Mouse (Mus musculus) midbrain, postnatal 0 days (tissue): ENCODE data around the gene Gja1. TPM values are rescaled to one million over a fixed set of nuclear protein-coding genes. Genes with fewer than 3 reads are reported as not detected.
A peak's percentile ranks its signal among the peaks of the same experiment; 100 is the strongest.

ENCODE experiments used
- ATAC-seq: fragments of 200-750 bp; cut with Nextera tagmentation; 2 replicates; pipeline ENCODE4 v1.8.0; 2017; ENCODE audit warnings: moderate number of reproducible peaks, mild to moderate bottlenecking, moderate TSS enrichment, moderate library complexity; ENCODE audit not compliant: low FRiP score
- DNase-seq: peaks from one replicate; pipeline ENCODE4 v3.0.0-alpha.2; 2015; ENCODE audit warnings: low spot score
- H3K27ac ChIP-seq: fragments of 300-500 bp; sonication (generic); 2 replicates; pipeline ENCODE4 v1.5.1; 2014; ENCODE audit warnings: low read depth, mild to moderate bottlenecking, low read length, mixed read lengths
- H3K27me3 ChIP-seq: fragments of 300-500 bp; sonication (generic); 2 replicates; pipeline ENCODE4 v1.6.1; 2014; ENCODE audit warnings: low read length, control low read depth, mixed read lengths; ENCODE audit not compliant: insufficient read depth
- H3K36me3 ChIP-seq: fragments of 300-500 bp; sonication (generic); 2 replicates; pipeline ENCODE4 v1.6.1; 2014; ENCODE audit warnings: low read length, control low read depth, mixed read lengths; ENCODE audit not compliant: insufficient read depth
- H3K4me1 ChIP-seq: fragments of 300-500 bp; sonication (generic); 2 replicates; pipeline ENCODE4 v1.6.1; 2014; ENCODE audit warnings: mild to moderate bottlenecking, control low read depth, antibody characterized with exemption, low read length, mixed read lengths; ENCODE audit not compliant: insufficient read depth
- H3K4me2 ChIP-seq: fragments of 300-500 bp; sonication (generic); 2 replicates; pipeline ENCODE4 v1.6.1; 2014; ENCODE audit warnings: low read depth, mild to moderate bottlenecking, low read length, mixed read lengths; ENCODE audit not compliant: poor library complexity, severe bottlenecking
- H3K4me3 ChIP-seq: fragments of 300-500 bp; sonication (generic); 2 replicates; pipeline ENCODE4 v1.5.1; 2014; ENCODE audit warnings: low read depth, mild to moderate bottlenecking, low read length, moderate library complexity
- H3K9ac ChIP-seq: fragments of 300-500 bp; sonication (generic); replicated peaks from 2 replicates; pipeline ENCODE4 v1.6.1; 2014; ENCODE audit warnings: mild to moderate bottlenecking, low read length, moderate library complexity, mixed read lengths; ENCODE audit not compliant: poor library complexity, severe bottlenecking
- H3K9me3 ChIP-seq: fragments of 300-500 bp; sonication (generic); 2 replicates; pipeline ENCODE4 v1.6.1; 2016; ENCODE audit warnings: low read length, control low read depth
- CTCF ChIP-seq: IDR thresholded peaks from 2 replicates; pipeline ENCODE4 v1.5.1; 2016; ENCODE audit warnings: antibody characterized with exemption, mild to moderate bottlenecking
- WGBS: fragments of 180-500 bp; shearing (Covaris S2); extraction: QIAGEN DNeasy Blood & Tissue Kit; methylation state at CpG from one replicate; pipeline ENCODE4 v1.1.7; 2014; 5-methylcytosine and 5-hydroxymethylcytosine counted together
- polyA plus RNA-seq: library from polyadenylated mRNA; unstranded; fragments of >200 nt; fragmentation: Nextera tagmentation; extraction: Ambion mirVana; gene quantifications from 2 replicates; pipeline ENCODE4 v1.2.1, GENCODE M21; 2015
- total RNA-seq: library from RNA; depleted of rRNA; stranded (reverse); fragments of >200 nt; gene quantifications from 2 replicates; pipeline ENCODE4 v1.2.3, GENCODE M21; 2014

The Gja1 gene
- total and polyA plus RNA-seq, 2 experiments from 2014 or later = 66.4 to 146 TPM

DNA sequence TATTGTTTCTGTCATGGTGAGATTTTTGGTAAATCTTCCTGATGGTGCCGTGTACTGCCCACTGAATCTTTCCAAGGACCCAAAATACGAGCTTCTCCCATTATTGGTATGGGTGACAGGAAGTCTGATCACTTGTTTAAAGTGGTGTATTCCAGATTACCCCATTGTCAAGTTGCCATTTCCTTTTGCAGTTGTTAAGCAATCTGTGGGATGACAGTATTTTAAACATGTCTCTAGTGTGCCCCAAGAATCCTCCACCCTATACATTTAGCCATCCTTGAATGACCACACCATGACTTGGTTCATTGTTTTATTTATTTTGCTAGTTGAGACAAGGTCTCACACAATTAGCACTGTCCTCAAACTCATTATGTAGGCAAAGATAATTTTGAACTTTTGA lies 50.3 kb downstream of the Gja1 start:
- ATAC-seq = no peak
- Histone ChIP-seq H3K27me3 (no peaks in the 10 kb centered on the region), H3K27ac (no peak overlapping the region), H3K9me3 (no peaks in the 10 kb centered on the region), H3K4me1 (no peaks in the 10 kb centered on the region), H3K4me2 (no peak overlapping the region), H3K4me3 (no peak overlapping the region), H3K36me3 (no peaks in the 10 kb centered on the region), H3K9ac (no peak overlapping the region)
- 85% methylated on average over 2 of the region's 2 CpGs for WGBS
- TF ChIP-seq CTCF = no peak
- no peak for DNase-seq

DNA sequence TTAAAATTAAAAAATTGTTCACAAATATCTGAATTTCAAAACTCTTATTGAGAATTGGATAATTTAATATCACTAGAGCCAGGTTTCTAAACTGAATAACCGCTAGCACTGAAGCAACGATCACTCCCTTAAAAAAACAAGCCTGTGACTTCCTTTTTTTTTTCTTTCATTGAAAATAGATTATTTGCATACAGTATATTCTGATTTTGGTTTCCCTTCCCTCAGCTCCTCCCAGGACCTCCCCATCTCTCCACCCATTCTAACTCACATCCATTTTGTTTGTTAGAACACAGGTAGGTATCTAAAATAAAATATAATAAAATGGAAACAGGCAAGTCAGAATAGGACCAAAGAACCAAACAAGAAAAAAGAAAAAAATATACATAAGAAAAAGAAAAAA lies 50.7 kb downstream of the Gja1 start:
- 90% methylated on average over 2 of the region's 2 CpGs for WGBS
- Histone ChIP-seq H3K27ac (no peak overlapping the region), H3K4me3 (no peak overlapping the region), H3K4me2 (no peak overlapping the region), H3K27me3 (no peaks in the 10 kb centered on the region), H3K36me3 (no peaks in the 10 kb centered on the region), H3K9ac (no peak overlapping the region), H3K9me3 (no peaks in the 10 kb centered on the region), H3K4me1 (no peaks in the 10 kb centered on the region)
- DNase-seq (no peak), ATAC-seq (no peak)
- no peak for TF ChIP-seq CTCF

DNA sequence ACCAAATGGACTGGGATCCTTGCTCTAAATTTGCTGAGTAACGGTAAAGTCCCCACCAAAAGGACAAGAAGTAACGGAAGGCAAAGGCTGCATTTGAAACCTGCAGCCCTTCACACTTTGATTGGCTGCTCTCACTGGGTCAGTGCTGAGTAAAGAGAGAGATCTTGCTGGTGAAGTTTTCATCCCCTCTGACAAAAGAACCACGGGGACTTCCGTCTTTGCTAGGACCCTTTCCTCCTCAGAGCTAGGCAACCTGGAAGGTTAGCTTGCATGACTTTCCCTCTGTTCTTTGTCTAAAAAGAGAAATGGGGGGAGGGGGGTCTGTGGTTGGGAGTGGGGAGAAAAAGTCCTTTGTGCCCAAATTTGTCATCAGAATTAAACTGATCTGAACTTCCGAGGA lies 51.9 kb downstream of the Gja1 start:
- Histone ChIP-seq H3K9ac (no peak overlapping the region), H3K9me3 (no peaks in the 10 kb centered on the region), H3K27ac (no peak overlapping the region), H3K36me3 (no peaks in the 10 kb centered on the region), H3K4me1 (no peaks in the 10 kb centered on the region), H3K4me3 (no peak overlapping the region), H3K4me2 (no peak overlapping the region), H3K27me3 (no peaks in the 10 kb centered on the region)
- TF ChIP-seq CTCF = no peak
- no peak for ATAC-seq
- 69% methylated on average over 5 of the region's 5 CpGs for WGBS
- DNase-seq = no peak

- no peak for TF ChIP-seq CTCF
- Histone ChIP-seq H3K27ac (peak overlapping the region; percentile 47), H3K27me3 (no peaks in the 10 kb centered on the region), H3K9ac (0 out of 2 replicates have a peak overlapping the region, but pooled peaks have one; percentile 33), H3K36me3 (no peaks in the 10 kb centered on the region), H3K4me2 (peak overlapping the region; percentile 53), H3K4me1 (no peaks in the 10 kb centered on the region), H3K9me3 (no peaks in the 10 kb centered on the region), H3K4me3 (peak overlapping the region; percentile 27)
- ATAC-seq (peak; percentile 68), DNase-seq (peak; percentile 49)
- 20% methylated on average over 23 of the region's 23 CpGs for whole genome bisulfite sequencing
Observed at GRCm38 (mm10) chr10:56431600-56432389, 54.7 kb downstream of the Gja1 start.

GRCm38 (mm10) chr10:56432390-56432709 lies 55.2 kb downstream of the Gja1 start:
- no peak for TF ChIP-seq CTCF
- Histone ChIP-seq H3K4me2 (peak overlapping the region; percentile 53; the same call in 1 of the 2 replicates), H3K36me3 (no peaks in the 10 kb centered on the region), H3K27ac (no peak overlapping the region), H3K9me3 (no peaks in the 10 kb centered on the region), H3K4me3 (no peak overlapping the region), H3K4me1 (no peaks in the 10 kb centered on the region), H3K27me3 (no peaks in the 10 kb centered on the region), H3K9ac (no peak overlapping the region)
- no peak for DNase-seq
- WGBS = 78% methylated on average over 6 of the region's 6 CpGs
- no peak for ATAC-seq

DNA sequence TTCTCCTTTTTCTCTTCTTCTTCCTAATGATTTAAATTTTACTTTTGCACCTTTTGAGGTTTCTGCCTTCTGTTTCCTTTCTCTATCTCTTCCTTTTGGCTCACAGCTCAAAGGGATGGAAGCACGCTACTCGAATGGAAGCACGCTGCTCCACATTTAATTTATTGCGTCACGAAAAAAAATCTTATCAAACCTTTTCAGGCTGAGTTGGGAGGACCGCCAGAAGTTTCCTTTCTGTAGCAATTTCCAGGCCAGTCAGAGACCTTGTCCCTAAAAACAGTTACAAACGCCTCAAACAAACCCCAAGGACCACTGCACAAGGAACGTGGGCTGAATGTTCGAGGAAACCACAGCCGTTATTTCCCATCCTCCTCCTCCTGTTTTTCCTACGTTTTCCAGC lies 60.2 kb downstream of the Gja1 start:
- Histone ChIP-seq H3K27ac (no peak overlapping the region), H3K9ac (no peak overlapping the region), H3K27me3 (no peaks in the 10 kb centered on the region), H3K36me3 (no peaks in the 10 kb centered on the region), H3K9me3 (no peaks in the 10 kb centered on the region), H3K4me1 (no peaks in the 10 kb centered on the region), H3K4me2 (no peak overlapping the region), H3K4me3 (no peak overlapping the region)
- TF ChIP-seq CTCF = no peak
- no peak for DNase-seq
- no peak for ATAC-seq
- 86% methylated on average over 11 of the region's 11 CpGs for WGBS
